Mouse (Mus musculus) bone marrow, adult 2 months (tissue): ENCODE data around the gene Tln2.

ENCODE experiments used
- CTCF ChIP-seq: fragments of 200-500 bp; IDR thresholded peaks from 2 replicates; pipeline ENCODE4 v1.5.1; 2011; ENCODE audit warnings: low read length, control low read depth; ENCODE audit not compliant: control insufficient read depth, insufficient read depth
- POLR2A ChIP-seq: fragments of 200-500 bp; IDR thresholded peaks from 2 replicates; pipeline ENCODE4 v1.6.1; 2011; ENCODE audit warnings: low read depth, mild to moderate bottlenecking, control low read depth, low read length, borderline replicate concordance; ENCODE audit not compliant: control insufficient read depth

DNA sequence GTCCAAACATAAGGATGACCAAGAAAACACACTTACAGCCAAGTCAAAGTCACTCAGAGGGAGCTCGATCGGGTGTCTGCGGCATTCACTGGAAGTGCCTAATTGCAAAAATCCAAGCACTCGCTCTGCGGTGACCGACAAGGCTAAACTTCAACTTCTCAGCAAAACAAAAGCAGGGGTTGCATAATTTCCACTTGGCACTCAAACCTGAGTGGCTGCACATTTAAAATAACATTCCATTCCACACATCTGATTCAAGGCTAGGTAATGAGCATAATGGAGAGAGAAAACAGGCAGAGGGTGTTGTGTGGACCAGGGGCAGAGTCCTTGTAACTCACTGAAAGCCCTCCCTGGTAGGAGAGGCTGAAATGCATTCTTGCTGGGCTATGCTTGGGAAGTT is 260.3 kb downstream of the Tln2 start:
- no peak for TF ChIP-seq POLR2A
- TF ChIP-seq CTCF, result no peak
